Mouse (Mus musculus) T-cell, adult 2 months (primary cell): ENCODE data around the gene Scgb1b17.
"Not testable (repeated sequence)": the region's sequence is repeated elsewhere in the genome, so short reads cannot be mapped to it uniquely, and the experiment has no call there.

Experiments used
- DNase-seq: peaks from one replicate; pipeline ENCODE4 v3.0.0; 2022; ENCODE audit warnings: low spot score

The Scgb1b17 gene

DNA sequence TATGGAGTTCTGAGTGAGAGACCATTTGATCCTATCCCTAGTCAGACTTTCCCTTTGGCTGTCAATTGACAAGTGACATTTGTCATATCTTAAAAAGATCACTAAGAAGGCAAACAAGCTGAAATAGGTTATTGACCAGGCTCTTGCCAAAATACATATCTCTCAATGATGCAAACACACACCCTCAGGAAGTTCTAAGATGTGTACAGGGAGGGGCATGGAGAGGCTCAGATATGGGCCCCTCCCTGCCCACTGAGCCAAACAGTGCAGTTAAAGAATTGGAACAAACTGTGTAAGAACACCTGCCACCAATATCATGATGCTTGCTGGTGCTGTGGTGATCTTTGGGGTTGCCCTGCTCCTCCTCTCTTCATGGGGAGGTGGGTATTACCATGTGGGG lies at the start of gene Scgb1b17:
Gene Scgb1b17 (plus strand): TSS at position 301 of the 400 bp plus-strand sequence.
- not testable (repeated sequence) for DNase-seq

GRCm38 (mm10) chr7:33056461-33056860 lies 6.8 kb upstream of the Scgb1b17 start, which contains the start of gene Scgb2b17:
TSS of gene Scgb2b17 (minus strand) at chr7:33056561.
- not testable (repeated sequence) for DNase-seq
